Mouse (Mus musculus) forebrain, embryonic 15.5 days (tissue): Measurements from ENCODE around the gene Cyp26c1. TPM values are rescaled to one million over a fixed set of nuclear protein-coding genes. Genes with fewer than 3 reads are reported as not detected.

Experiments used
- ATAC-seq: fragments of 200-750 bp; cut with Nextera tagmentation; replicated peaks from 2 replicates; pipeline ENCODE4 v1.8.0; 2017; ENCODE audit warnings: mild to moderate bottlenecking, moderate TSS enrichment, moderate library complexity
- H3K27ac ChIP-seq: fragments of 300-500 bp; sonication (generic); replicated peaks from 2 replicates; pipeline ENCODE4 v1.5.1; 2015; ENCODE audit warnings: mild to moderate bottlenecking, inconsistent platforms
- H3K27me3 ChIP-seq: fragments of 300-500 bp; sonication (generic); 2 replicates; pipeline ENCODE4 v1.6.1; 2015; ENCODE audit warnings: inconsistent platforms
- H3K36me3 ChIP-seq: fragments of 300-500 bp; sonication (generic); 2 replicates; pipeline ENCODE4 v1.6.1; 2015; ENCODE audit warnings: mild to moderate bottlenecking, inconsistent platforms
- H3K4me1 ChIP-seq: fragments of 300-500 bp; sonication (generic); 2 replicates; pipeline ENCODE4 v1.6.1; 2015; ENCODE audit warnings: inconsistent platforms
- H3K4me2 ChIP-seq: fragments of 300-500 bp; sonication (generic); replicated peaks from 2 replicates; pipeline ENCODE4 v1.6.1; 2015; ENCODE audit warnings: mild to moderate bottlenecking, inconsistent platforms
- H3K4me3 ChIP-seq: fragments of 300-500 bp; sonication (generic); 2 replicates; pipeline ENCODE4 v1.5.1; 2015; ENCODE audit warnings: mild to moderate bottlenecking, inconsistent platforms
- H3K9ac ChIP-seq: fragments of 300-500 bp; sonication (generic); replicated peaks from 2 replicates; pipeline ENCODE4 v1.6.1; 2015; ENCODE audit warnings: mild to moderate bottlenecking, inconsistent platforms
- H3K9me3 ChIP-seq: fragments of 300-500 bp; sonication (generic); 2 replicates; pipeline ENCODE4 v1.6.1; 2016; ENCODE audit warnings: inconsistent platforms
- WGBS: fragments of 180-500 bp; shearing (Covaris S2); methylation state at CpG from one replicate; pipeline ENCODE4 v1.1.7; 2015; ENCODE audit warnings: mixed read lengths; 5-methylcytosine and 5-hydroxymethylcytosine counted together
- polyA plus RNA-seq: library from polyadenylated mRNA; unstranded; fragments of >200 nt; fragmentation: Nextera tagmentation; extraction: Ambion mirVana; gene quantifications from 2 replicates; pipeline ENCODE4 v1.2.1, GENCODE M21; 2015

Gene Cyp26c1
- polyA plus RNA-seq, 1 experiment from 2014 or later, result not detected

DNA sequence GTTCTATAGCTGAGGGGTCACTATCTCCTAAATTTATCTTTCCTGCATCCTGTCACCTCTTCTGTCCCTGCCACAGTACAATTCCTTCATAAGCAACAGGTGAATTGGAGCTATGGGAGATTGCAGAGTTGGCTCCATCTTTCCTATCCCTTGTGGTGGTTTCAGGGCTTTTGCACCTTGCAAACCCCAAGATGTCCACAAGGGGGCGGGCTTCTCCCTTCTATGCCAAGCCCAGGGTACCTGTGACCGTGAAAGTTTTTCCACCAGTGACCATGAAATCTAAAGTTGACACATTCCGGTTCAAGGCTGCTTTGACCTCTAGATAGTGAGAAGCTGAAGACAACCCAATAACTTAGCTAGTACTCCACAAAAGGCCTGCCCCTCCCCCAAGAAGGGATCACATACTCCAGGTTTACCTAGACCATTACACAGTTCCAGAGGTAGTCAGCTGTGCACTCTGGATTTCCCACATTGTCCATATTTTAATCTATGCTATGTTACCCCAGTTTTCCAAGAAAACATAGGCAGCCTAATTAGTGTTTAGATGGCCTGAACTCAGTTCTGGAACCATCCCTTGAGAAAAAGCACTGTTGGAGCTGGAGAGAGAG lies 18.6 kb downstream of the Cyp26c1 start:
- Histone ChIP-seq H3K27me3 (peaks cover 42% of the 10 kb centered on the region), H3K4me1 (peaks cover 2% of the 10 kb centered on the region), H3K9ac (no peak overlapping the region), H3K9me3 (no peaks in the 10 kb centered on the region), H3K27ac (no peak overlapping the region), H3K36me3 (no peaks in the 10 kb centered on the region), H3K4me2 (no peak overlapping the region), H3K4me3 (no peak overlapping the region)
- WGBS, result 15% methylated on average over 3 of the region's 3 CpGs
- ATAC-seq, result peak; percentile 58

DNA sequence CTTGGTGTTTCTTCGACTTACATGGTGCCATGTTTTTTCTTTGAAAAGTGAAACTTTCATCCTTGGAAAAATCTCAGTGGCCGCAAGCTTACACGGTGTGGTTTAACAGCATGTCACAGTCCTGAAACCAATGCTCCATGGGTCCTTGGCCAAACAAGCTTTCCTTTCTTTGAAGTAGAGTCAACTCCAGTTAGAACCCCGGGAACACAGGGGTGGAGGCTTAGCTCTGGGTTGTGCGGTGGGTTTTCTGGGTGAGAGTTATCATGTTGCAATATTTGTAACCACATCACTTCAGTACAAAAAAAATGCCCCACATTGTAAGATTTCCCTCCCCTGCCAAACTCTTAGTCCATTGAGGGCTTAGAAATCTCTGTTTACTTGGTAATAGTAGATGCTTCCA lies 20.3 kb downstream of the Cyp26c1 start:
- H3K9me3 ChIP-seq, result no peaks in the 10 kb centered on the region
- 94% methylated on average over 5 of the region's 5 CpGs for WGBS
- H3K4me3 ChIP-seq, result no peak overlapping the region
- no peaks in the 10 kb centered on the region for H3K36me3 ChIP-seq
- no peak overlapping the region for H3K27ac ChIP-seq
- no peak overlapping the region for H3K4me2 ChIP-seq
- H3K9ac ChIP-seq, result no peak overlapping the region
- H3K27me3 ChIP-seq, result peaks cover 25% of the 10 kb centered on the region
- no peaks in the 10 kb centered on the region for H3K4me1 ChIP-seq
- no peak for ATAC-seq

DNA sequence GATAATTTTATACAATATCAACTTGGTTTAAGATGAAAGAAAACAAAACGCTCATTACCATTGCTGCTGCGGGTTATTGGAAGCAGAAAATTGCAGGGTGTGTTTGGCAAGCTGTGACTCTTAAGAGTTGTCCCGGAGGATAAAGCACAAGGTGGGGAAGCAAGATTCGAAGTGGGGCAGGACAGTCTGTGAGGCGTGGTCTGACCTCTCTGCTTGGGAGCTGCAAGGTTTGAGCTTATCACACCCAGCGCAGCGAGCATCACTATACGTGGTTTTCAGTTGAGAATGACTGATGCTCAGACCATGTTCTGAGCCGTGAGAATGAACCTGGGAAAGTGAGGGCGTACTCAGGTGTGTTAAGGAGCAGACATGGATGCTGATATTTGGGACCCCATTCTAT lies 29.3 kb downstream of the Cyp26c1 start:
- Histone ChIP-seq H3K27me3 (no peaks in the 10 kb centered on the region), H3K27ac (no peak overlapping the region), H3K9ac (no peak overlapping the region), H3K36me3 (no peaks in the 10 kb centered on the region), H3K4me1 (no peaks in the 10 kb centered on the region), H3K4me3 (no peak overlapping the region), H3K4me2 (no peak overlapping the region), H3K9me3 (no peaks in the 10 kb centered on the region)
- no peak for ATAC-seq
- WGBS, result 61% methylated on average over 10 of the region's 10 CpGs

DNA sequence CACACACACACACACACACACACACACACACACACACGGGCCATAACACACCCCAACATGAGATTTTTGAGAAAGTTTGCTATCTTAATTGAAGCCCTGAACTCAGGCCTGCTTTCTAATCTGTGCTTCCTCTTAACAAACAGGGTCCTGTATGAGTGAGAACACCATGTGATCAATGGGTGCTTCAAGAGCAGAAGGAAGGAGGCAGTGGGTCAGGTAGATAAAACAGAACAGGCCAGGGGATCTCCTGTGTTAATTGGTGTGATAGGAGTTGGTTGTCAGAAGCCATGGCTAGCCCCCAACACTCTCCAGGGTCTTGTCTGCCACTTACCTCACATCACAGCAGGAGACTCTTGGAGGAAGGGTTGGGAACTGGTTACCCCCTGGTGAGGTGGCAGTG lies 30.6 kb downstream of the Cyp26c1 start:
- WGBS, result 81% methylated on average over 1 of the region's 1 CpGs
- Histone ChIP-seq H3K4me1 (no peaks in the 10 kb centered on the region), H3K9ac (no peak overlapping the region), H3K36me3 (no peaks in the 10 kb centered on the region), H3K4me3 (no peak overlapping the region), H3K27ac (no peak overlapping the region), H3K9me3 (no peaks in the 10 kb centered on the region), H3K4me2 (no peak overlapping the region), H3K27me3 (no peaks in the 10 kb centered on the region)
- ATAC-seq, result no peak

DNA sequence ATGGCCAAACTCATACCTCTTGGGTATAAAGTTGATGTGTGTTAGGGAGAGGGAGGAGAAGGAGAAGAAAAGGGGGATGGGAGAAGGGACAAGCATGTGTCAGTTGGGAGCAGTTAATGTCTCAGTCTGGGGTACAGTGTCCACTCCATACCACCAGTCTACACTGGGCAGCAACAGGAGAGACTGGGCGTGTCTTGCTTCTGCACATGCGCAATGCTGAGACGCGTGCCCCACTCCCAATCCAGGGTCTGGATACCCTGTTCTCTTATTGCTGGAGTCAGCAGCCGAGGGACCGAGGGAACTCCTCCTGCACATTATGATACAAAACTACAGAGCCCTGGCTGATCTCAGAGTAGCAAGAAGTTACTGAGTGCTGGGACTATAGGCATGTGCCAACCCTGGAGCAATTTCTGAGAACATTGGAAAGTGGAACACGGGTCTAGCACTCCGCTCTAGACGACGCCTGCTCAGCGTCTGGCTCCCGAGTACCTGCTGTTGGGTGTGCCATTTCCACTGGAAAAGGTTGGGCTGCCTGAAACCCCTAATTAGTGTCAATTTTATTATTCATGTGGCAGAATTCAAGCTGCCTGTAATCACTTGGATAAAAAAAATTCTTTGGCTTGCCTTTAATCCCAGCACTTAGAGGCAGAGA lies 31.3 kb downstream of the Cyp26c1 start:
- Histone ChIP-seq H3K9ac (no peak overlapping the region), H3K9me3 (no peaks in the 10 kb centered on the region), H3K4me2 (no peak overlapping the region), H3K36me3 (no peaks in the 10 kb centered on the region), H3K4me1 (no peaks in the 10 kb centered on the region), H3K4me3 (no peak overlapping the region), H3K27ac (no peak overlapping the region), H3K27me3 (no peaks in the 10 kb centered on the region)
- WGBS, result 71% methylated on average over 12 of the region's 12 CpGs
- no peak; the same call in 1 of the 2 replicates for ATAC-seq

DNA sequence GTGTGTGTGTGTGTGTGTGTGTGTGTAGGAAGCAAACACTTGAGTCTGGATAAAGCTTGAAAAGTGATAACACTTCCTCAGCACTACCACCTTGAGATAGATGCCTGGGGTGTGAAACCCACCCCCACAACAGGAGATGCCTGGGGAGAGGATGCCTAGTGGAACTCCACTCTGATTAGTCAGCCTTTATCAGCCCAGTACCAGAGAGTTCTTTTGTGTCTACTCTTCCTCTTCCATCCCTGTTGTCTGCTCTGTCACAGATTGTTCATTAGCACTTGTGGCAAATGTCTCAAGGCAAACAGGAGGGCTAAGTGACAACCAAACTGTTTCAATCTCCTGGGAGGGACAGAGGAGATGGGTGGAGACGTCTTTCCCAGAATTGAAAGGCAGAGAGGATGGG lies 33.8 kb downstream of the Cyp26c1 start:
- no peak for ATAC-seq
- H3K4me1 ChIP-seq, result no peaks in the 10 kb centered on the region
- no peak overlapping the region for H3K9ac ChIP-seq
- H3K4me2 ChIP-seq, result no peak overlapping the region
- H3K27ac ChIP-seq, result no peak overlapping the region
- H3K27me3 ChIP-seq, result no peaks in the 10 kb centered on the region
- WGBS, result 50% methylated on average over 1 of the region's 1 CpGs
- no peaks in the 10 kb centered on the region for H3K36me3 ChIP-seq
- no peaks in the 10 kb centered on the region for H3K9me3 ChIP-seq
- no peak overlapping the region for H3K4me3 ChIP-seq

DNA sequence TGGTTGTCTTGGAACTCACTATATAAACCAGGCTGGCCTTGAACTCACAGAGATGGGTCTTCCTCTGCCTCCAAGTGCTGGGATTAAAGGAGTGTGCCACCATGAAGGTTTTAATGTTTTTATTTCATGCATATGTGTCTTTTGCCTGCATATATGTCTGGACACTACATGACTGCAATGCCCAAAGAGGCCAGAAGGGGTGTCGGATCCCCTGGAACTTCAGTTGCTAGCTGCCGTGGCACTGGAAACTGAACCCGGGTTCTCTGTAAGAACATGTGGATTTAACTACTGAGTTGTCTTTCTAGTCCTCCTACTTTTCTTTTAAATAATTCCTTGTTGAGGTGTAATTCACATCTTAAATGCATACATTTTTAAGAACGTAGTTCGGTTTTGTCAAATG lies 39.2 kb downstream of the Cyp26c1 start:
- Histone ChIP-seq H3K4me1 (no peaks in the 10 kb centered on the region), H3K27ac (no peak overlapping the region), H3K4me3 (no peak overlapping the region), H3K27me3 (no peaks in the 10 kb centered on the region), H3K36me3 (no peaks in the 10 kb centered on the region), H3K9ac (no peak overlapping the region), H3K4me2 (no peak overlapping the region), H3K9me3 (no peaks in the 10 kb centered on the region)
- WGBS, result 96% methylated on average over 5 of the region's 5 CpGs
- no peak for ATAC-seq

DNA sequence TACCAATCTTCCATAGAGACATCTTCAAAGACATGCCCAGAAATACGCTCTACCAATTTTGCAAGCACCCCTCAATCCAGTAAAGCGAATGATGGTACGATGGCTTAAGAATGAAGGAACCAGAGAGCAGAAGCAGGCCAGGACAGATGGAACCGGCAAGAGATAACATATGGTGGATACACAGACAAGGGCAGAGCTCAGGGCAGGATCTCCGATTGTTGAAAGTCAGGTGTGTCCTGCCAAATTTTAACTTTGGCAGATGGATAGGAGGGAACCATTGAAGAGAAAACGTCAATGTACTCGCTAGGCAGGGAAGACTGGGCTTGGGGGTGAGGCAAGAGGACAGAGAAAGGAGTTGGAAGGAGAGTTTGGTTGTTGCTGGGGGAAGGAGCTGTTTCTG lies 41.2 kb downstream of the Cyp26c1 start:
- Histone ChIP-seq H3K4me3 (no peak overlapping the region), H3K27ac (no peak overlapping the region), H3K9ac (no peak overlapping the region), H3K36me3 (no peaks in the 10 kb centered on the region), H3K9me3 (no peaks in the 10 kb centered on the region), H3K4me2 (no peak overlapping the region), H3K27me3 (no peaks in the 10 kb centered on the region), H3K4me1 (no peaks in the 10 kb centered on the region)
- whole genome bisulfite sequencing, result 88% methylated on average over 7 of the region's 7 CpGs
- ATAC-seq, result no peak

DNA sequence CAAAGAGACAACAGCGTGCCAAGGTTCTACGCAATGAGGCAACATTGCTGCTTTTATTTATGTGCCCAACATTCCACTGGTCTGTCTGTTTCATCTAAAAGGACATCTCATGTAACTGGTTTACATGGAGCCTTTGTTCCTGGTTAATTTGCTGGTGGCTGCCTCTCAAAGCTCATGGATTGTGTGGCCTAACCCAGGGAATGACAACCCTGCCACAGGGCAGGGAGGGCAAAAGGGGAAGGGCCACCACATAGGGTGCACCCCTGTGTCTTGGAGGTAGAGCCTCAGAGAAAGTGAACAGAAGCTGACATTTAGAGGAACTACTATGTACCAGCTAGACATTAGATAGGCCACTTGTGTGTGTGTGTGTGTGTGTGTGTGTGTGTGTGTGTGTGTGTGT lies 42.0 kb downstream of the Cyp26c1 start:
- Histone ChIP-seq H3K4me3 (no peak overlapping the region), H3K4me1 (no peaks in the 10 kb centered on the region), H3K27ac (no peak overlapping the region), H3K4me2 (no peak overlapping the region), H3K27me3 (no peaks in the 10 kb centered on the region), H3K9me3 (no peaks in the 10 kb centered on the region), H3K36me3 (no peaks in the 10 kb centered on the region), H3K9ac (no peak overlapping the region)
- no peak for ATAC-seq
- 90% methylated on average over 2 of the region's 2 CpGs for WGBS

DNA sequence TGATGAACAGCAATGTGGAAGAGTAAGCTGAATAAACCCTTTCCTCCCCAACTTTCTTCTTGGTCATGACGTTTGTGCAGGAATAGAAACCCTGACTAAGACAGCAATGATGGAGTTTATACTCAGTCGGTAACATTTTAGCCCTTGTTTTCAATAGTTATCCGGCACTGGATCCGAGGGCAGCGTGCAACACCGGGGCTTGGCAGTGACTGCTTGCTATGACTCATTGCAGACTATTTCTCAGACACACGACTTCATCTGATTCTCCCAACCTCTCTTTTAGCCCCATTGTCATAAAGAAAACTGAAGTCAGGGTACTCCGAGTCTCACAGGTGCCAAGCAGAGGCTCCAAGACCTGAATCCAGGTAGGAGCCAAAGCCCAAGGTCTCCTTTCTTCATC lies 50.0 kb downstream of the Cyp26c1 start:
- Histone ChIP-seq H3K4me1 (no peaks in the 10 kb centered on the region), H3K9me3 (no peaks in the 10 kb centered on the region), H3K4me2 (no peak overlapping the region), H3K27ac (no peak overlapping the region), H3K36me3 (no peaks in the 10 kb centered on the region), H3K9ac (no peak overlapping the region), H3K27me3 (no peaks in the 10 kb centered on the region), H3K4me3 (no peak overlapping the region)
- 86% methylated on average over 8 of the region's 8 CpGs for WGBS
- no peak for ATAC-seq

DNA sequence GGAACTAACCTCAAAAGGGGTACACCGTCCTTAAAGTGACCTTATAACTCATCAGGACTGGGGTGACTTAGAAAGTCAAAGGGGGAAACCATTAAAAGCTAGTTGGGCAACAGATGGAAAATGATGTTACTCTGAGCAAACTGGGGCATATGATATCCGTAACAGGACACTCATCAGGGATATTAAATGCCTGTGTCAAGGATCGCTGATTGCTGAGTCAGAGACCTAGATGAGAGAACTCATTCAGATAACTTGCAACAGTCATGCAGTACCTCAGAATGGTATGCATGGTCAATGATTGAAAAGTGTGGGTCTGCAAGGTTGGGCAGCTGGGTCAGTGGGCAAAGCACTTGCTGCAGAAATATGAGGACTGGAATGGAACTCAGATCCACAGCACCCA lies 53.2 kb downstream of the Cyp26c1 start:
- H3K4me1 ChIP-seq, result no peaks in the 10 kb centered on the region
- no peak for ATAC-seq
- H3K4me2 ChIP-seq, result no peak overlapping the region
- H3K4me3 ChIP-seq, result no peak overlapping the region
- H3K36me3 ChIP-seq, result no peaks in the 10 kb centered on the region
- 93% methylated on average over 3 of the region's 3 CpGs for WGBS
- H3K27me3 ChIP-seq, result no peaks in the 10 kb centered on the region
- H3K9me3 ChIP-seq, result no peaks in the 10 kb centered on the region
- no peak overlapping the region for H3K9ac ChIP-seq
- no peak overlapping the region for H3K27ac ChIP-seq

DNA sequence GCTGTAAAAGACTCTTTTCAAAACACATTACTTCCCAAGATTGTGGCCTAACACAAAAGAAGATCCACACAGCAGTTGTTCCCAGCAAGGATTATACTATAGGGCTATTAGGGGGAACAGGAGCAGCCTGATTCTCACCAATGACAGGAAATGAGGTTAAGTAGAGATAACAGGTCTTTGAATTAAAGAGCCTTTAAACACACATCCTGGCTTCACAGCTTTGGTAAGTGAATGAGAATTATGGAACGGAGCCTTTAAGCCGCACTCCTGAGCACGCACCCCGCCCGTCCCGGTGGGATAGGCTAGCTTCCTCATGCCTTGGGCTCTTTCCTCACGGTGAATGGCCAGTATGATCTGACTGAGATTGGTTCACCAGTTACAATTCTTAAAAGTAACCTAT lies 54.7 kb downstream of the Cyp26c1 start:
- no peaks in the 10 kb centered on the region for H3K4me1 ChIP-seq
- H3K4me3 ChIP-seq, result no peak overlapping the region
- H3K36me3 ChIP-seq, result no peaks in the 10 kb centered on the region
- H3K9me3 ChIP-seq, result no peaks in the 10 kb centered on the region
- no peak overlapping the region for H3K9ac ChIP-seq
- no peak for ATAC-seq
- no peaks in the 10 kb centered on the region for H3K27me3 ChIP-seq
- H3K27ac ChIP-seq, result no peak overlapping the region
- WGBS, result 72% methylated on average over 7 of the region's 7 CpGs
- no peak overlapping the region for H3K4me2 ChIP-seq
